Mouse (Mus musculus): ENCODE measurements around the gene Fhit. TPM values are rescaled to one million over a fixed set of nuclear protein-coding genes. Genes with fewer than 3 reads are reported as not detected.
A peak's percentile ranks its signal among the peaks of the same experiment; 100 is the strongest.

Gene Fhit
- total and polyA plus RNA-seq, 3 experiments = 2.9 to 12.5 (median 7.5) TPM

DNA sequence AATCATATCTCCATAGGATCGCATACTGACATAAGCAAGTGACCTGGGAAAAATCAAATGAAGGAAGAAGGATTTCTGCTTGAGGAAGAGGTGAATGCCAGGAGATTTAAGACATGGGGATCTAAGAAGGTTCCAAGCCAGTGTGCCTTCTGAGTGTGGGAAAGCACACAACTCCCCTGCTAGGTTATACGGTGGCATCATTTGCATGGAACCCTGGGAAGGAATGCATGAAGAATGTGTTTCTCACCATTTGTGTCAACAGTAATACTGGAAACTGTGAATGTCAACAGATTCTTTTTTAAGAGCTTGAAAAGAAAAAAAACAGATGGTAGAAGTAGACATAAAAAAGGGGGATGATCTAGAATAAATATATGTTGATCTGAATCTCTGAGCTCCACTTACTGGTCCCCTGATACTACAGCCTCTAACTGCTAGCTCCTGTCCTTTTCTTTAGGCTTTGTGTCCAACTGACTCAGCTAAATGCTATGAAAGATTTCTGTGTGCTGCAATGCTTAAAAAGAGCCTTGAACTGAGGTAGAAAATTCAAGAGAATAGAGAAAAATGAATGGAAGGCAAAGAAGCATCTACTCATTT is 1473.1 kb downstream of the Fhit start:
- no peak for DNase-seq

DNA sequence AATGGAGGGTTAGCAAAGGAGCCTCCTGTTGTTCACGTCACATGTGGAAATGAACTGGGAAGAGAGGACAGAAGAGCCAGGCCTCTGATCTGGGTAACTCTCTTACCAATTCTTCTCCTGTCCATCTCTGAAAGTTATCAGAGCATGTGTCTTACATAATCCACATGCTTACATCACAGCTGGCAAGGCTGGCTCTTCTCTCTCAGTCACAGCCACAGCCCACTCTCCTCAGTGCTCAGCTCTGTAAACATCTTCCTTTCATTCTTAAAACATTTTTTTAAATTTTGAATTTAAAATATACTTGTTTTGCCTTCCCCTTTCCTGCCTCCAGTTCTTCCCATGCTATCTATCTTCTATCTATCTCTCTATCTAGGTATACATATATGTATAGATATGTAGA is 1477.5 kb downstream of the Fhit start:
- no peak for DNase-seq

DNA sequence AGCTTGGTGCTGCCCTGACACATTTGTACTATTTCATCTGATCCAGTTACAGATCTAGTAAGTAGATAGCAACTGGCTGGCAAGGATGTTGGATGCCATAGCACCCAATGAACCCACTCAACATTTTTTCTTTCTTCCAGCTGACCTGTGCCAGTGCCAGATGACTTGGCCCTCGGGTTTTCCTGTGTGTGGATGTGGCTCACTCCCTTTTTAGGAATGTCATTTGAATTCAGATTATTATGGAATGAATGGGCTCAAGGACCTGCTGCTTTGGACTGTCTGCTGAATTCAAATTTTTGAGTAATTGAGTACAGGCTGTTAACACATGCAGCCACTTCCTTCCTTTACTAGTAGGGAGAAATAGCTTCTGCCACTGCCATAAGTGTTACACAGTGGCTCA is 1489.1 kb downstream of the Fhit start:
- DNase-seq = no peak

DNA sequence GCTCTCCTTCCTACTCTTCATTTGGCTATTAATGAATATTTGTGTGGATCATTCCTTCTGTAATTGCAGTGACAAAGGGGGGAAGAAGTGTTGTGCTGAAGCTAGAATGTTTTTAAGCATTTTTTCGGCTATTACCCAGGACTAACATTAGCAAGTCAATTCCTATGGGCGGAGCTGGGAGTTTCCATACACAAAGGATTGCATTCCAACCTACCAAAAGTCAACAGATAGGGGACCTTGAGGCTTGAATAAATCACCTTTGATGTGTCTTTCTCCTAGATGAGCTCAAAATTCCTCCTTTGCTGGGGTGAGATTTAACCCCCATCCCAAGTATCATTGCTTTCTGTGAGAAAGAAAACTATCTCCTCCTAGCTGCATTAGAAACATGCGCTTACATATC is 1490.1 kb downstream of the Fhit start:
- DNase-seq = peak; percentile 3

DNA sequence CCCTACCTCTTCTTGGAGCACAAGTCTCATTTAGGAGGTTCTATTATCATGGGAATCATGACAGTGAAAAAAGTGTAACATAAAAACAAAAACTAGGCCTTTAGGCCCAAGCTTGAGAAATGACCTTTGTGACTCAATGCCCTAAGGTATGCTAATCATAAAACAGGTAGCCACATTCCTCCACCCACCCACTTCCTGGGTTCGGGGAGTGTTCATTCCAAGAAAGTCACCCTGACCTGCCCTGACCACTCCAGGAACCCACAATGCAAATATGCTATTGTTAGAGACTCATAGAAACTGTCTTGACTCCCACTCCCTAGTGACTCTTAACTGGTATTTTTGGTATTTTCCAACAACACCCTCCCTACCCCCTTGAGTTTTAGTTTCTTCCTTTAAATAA is 1492.1 kb downstream of the Fhit start:
- DNase-seq = no peak

DNA sequence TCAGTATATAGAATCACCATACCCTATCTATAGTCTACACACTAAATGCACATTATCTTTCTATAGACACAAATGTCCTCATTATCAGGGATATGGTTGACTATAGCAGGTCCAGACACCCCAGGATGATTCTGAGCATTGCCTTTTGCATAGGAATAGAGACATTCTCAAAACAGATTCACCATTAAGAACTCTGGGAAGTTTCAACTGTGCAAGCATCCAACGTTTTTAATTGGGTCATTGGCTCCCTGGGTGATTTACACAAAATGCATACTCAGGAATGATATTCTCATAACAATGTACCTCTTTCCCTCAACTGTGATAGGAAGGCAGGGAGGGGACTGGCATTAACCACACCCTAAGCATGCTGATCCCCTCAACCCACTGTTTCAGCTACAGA is 1503.4 kb downstream of the Fhit start:
- no peak for DNase-seq

DNA sequence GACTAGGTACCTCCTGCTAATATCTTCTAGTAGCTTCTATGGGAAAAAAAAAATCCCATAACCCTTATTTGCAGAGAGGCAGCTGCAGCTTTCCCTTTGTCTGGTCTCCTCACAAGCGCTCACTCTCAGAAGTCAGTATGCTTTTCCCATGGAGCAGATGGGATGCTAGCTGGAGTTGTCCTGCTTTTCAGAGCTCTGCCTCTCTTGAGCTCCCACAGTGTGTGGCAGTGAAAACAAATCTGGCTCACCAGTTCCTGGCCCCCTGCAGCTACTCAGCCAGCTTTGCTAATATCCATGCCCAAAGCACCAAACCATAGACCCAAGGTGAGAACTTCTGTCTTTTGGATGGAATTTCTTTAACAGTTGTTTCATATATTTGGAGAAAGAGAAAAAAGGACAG is 1510.4 kb downstream of the Fhit start:
- DNase-seq = no peak

DNA sequence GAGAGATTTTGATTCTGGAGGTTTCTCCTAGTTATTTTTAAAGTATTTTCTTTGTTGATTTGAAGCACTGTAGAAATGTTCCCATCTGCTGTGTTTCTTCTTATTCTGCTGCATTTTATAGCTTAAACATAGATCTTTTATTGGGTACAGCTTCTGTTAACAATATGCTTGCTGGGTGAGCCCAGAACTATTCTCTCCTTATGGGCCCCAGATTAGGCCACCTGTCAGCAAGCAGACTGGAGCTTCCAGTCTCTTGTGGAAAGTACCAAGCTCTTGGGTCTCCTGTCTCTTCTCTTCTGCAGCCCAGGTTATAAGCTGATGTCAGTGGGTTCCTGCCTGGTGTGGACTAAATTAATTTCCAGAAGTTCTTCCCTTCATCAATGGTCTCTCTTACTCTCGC is 1513.4 kb downstream of the Fhit start:
- DNase-seq = no peak

DNA sequence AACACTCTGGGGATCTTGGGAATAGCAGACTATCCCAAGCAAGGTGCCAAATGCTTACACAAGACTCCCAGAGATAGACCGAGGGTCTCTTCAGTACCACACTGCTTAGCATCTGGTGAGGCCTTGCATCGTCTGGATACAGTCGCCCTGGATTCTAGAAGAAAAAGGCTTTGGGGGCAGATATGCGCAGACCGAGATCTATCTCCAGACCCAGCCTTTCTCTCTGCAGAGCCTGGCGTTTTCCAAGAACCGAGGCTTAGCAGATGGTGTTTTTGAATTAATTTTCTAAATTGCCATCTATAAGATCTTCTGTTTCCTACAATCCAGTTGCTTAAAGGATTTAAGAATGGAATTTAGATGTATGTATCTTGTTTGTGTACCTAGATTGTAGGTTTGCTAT is 1515.6 kb downstream of the Fhit start:
- DNase-seq = no peak

DNA sequence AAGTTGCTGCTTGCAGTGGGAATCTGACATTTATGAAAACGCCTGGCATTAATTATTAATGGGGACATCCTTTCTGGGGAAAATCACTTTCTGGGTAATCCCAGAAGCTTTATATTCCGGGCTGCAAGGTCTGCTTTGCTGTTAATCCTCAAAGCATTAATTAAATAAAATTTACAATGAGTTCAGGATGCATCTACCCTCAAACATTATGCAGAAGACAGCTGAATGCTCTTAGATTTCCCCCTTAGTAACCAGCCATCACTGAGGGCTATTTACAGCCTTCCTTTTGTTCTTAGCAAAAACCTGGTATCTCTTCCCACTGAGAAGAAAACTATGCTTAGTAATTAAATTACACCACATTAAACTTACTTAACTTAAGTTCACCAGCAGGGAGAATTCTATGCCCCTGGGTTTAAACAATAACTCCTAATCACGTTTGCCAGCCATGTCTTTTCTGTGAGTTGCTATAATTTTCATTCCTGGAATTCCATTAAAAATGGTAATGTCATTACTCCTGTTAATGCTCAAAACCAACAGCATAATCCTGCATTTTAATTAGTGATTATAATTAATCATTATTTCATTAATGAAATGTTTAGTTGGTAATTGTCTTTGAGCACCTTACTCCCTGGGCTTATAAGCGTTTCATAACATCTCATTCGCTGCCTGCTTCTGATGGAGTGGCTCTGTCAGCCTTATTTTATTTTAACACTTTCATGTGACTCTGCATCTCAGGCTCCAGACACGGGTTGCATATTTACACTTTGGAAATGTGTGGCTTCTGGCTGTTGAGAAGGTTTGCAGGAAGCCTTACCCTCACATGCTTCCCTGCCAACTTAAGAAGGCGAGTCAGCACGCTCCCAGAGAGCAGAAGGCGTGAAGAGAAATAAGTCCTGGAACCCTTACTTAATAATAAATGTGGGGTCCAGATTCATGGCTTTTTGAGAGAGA is 1517.3 kb downstream of the Fhit start:
- no peak for DNase-seq

DNA sequence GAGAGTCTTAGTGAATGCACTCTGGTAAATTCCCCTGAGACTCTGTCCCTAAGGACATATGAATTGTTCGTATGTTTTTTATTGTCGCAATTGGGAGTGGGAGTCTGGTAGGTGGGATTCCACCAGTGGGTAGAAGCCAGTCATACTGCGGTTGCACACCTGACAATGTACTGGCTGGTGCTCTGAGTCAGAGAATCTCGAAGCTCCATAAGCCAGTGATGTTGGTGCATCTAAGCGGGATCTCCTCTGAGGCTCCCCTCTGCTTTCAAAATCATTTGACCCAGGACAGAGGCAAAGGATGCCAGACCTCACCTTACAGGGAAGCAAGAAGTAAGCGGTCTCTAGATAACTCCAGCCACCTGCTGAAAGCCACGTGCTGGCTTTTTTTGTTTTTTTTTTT is 1518.1 kb downstream of the Fhit start:
- DNase-seq = no peak

DNA sequence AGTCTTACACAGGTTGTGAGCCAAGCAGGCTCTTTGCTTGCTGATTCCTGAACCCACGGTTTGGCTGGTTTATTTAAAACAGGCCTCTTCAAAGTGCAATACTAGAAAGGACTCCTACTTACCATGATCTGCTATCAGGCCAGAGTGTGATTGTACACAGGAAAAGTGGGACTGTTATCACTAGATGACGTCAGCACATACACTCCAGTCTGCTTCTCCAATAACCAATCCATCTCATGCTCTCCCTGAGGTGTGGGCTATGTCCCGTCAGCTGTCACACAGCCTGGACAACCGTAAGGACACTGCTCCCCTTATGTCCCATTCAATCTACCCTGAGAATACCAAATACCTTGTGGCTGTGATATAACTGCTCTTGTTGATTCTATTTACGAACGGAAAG is 1519.2 kb downstream of the Fhit start:
- no peak for DNase-seq

DNA sequence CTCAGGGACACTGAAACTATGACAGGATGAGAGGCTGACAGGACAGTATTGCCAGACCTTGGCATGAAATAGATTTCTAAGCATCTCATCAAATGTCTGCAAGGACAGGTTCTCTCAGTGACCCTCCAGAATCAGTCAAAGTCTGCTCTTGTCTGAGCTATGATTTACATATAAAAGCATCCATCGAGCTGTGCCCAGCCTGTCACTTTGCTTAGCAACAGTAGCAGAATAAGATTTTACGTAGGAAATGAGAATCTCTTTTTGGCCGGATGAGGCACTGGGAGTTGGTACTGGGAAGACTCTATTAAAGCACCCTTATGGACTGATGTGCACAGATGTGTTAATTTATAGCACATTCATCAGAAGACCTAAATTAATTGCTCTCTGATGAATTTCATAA is 1519.8 kb downstream of the Fhit start:
- DNase-seq = no peak

DNA sequence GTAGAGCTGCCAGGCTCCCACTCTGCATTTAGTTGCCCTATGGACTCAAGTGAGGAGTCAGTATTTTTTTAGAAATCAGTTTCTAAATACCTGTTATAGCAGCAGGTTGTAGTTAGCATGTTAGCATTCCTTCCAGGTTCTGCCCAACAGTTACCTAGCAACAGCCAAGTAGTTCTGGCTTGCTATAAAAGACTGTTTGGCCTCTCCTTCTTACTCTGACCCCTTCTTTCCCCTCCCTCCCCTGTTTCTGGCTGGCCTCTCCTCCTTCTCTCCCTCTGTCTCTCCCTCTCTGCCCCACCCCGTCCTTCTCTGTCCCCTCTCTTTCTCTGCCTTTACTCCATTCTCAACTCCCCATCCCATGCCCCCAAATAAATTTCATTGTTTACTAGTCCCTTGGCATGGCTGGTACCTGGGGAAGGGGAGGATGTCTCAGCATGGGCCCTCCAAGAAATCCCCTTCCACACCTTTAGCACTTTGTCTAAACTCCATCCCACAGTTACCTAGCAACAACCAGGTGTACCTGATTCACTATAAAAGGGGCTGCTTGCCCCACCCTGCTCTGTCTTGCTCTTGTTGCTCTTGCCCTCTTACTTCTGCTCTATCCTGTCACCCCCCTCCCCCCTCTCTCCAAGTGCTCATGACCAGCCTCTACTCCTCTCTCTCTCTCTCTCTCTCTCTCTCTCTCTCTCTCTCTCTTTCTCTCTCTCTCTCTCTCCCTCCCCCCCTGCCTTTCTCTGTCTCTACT is 1527.4 kb downstream of the Fhit start:
- no peak for DNase-seq

DNA sequence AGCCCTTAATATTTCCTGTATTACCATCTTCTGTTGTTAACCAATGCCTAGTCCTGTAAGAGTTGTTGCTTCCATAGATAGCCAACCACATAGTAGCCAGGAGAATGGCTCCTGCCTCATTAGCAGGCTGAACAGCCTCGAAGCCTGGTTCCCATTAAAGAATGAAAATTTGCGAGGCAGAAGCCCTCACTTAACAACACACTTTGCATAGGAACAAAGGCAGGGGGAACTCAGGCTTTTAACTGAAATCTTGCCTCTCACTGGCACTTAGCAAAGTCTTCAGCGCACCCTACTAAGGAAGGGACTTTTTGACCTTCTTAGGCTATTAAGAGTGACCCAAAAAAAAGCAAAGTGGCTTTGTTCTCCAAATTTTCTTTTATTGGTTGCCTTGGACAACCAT is 1529.3 kb downstream of the Fhit start:
- no peak for DNase-seq

DNA sequence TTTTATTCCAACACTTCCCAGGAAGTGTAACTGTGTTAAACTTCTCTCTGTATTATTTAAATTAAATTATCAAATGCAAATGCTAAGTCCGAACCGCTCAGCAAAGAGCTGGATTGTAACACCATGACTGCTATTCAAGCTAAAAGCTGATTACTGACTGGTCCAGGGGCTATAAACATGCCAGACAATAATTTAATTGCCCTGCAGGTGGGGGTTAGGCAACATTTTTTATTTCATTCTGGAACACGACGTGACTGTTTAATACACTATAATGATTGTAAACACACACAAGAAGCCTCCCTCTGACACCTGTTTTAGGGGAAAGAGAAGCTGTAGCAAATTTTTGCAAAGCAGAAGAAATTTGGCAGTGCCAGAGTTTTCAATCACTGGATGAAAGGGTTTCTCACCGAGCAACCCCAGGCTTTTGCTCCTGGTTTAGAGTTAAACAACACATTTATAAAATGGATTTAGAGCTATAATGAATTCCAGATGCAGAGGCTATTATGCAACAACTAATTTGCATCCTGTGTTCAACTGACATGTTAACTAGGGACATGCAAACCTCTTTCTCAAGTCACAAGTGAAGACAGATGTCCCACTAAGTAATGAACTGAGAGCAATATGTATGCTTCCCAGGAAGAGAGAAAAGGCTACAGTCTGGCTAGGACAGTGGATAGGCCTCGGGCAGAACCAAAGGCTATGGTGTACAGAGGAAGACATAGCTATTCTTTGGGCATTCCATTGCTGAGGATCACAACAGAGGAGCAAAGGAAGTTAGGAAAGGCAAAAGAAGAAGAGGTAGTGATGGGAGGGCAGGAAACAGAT is 1538.4 kb downstream of the Fhit start:
- no peak for DNase-seq

DNA sequence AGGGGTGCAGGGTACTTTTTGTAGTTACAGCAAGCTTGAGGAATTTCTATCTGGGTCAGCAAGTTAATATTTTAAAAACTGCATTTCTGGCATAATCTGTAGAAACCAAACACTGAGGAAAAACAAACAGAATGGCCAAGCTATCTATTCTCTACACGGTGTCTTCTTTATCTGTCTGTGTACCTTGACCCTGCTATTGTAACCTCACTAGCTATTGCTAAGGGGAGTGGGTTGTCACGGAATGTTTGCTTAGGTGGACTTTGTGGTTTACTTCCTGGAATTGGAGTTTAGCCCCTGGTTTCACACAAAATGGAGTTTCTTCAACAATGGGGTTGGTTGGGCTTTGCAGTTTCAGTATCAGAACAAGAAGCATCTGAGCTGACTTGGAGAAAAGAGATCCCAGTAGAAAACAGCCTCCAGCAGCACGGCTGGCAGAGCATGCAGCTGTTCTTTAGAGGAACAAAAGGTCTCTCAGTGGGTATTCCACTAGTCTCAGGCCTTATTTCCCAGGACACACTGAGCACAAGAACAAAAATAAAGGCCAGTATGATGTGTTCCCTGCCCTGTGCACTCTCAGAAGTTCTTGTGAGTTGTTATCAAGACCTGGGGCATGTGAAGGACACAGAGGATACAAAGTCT is 1540.8 kb downstream of the Fhit start:
- DNase-seq = no peak

DNA sequence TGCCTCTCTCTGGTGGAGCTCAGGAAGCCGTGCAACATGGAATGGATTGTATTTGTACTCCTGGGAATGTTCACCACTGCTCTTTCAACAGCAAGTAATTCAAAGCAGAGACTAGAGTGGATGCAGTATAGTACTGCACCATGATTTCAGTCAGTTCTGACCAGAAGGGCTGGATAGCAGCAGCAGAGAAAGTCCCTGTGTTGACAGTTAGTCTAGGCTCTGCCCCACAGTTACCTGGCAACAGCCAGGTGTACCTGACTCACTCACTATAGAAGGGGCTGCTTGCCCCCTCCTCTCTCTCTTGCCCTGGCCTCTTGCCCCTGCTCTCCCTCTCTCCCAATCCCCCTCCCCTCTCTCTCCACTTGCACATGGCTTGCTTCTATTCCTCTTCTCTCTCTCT is 1542.0 kb downstream of the Fhit start:
- no peak for DNase-seq

DNA sequence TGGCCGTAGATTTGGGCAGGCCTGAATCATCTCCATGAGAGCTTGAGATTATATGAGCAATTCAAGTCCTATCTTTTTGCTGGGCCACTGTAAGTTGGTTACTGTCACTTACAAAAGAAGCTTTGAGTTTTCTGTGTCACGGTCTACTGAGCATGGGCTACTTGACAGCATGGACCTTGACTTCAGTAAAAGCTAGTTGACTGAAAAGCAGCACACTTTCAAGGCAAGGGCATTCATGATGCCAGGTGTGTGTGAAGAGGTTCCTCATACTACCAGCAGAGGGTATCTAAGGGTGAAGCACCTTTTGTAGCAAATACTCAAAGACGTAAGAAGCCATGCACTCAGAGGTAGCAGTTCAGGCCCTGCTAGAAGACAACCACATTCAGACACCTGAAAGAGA is 1548.7 kb downstream of the Fhit start:
- DNase-seq = no peak

DNA sequence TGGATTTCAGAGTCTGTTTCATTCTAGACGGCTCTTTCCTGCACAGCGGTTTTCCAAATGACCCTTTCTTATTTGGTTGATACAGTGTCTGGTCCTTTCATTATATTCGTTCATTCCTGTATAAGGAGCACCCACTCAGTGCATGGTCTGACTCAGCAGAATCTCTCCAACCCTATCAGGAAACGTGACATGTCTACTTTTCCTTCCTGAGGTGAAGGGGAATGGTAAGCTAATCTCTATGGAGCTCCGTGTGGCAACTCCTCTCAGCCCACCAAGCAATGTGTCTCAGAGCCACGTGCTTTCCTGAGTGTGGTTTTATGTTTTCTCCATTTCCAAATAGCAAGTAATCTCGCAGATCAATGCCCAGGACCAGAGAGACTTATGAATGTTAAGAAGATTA is 1552.7 kb downstream of the Fhit start:
- DNase-seq = no peak

DNA sequence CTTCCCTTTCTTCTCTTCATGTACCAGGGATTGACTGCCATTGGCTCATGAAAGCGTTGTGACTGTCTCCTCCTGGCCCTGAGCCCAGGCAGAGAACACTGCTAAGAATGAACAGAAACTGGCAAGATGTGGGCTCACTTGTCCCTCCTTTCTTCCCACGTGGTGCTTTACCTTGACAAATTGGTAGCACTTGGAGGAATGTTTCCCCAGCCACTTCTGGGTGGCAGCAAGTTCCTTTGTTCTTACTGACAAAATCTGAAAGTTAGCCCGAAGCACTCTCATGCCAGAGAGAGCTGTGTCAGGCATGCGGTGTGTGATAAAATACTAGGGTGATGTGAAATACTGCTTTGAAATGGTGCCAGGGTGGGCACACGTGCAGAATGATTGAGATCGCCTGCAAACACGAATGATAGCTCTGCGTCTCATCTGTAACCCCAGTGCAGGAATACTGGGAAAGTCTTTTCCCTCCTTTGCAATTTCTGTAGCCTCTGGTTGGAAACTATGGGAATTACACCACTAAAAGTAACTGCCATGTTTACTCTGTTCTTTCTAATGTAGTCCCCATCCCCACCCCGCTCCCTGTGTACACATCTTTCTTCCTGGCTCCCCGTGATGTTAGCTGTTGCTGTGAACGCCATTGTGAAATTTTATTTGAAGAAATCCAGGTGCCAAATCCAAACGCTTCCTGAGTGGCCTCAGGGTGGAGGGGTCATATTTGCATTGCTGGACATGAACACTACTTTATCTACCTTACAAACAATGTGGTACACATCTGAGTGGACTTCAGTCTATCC is 1555.1 kb downstream of the Fhit start:
- peak; percentile 47 for DNase-seq
